Mouse (Mus musculus) heart, adult 18-20 months (tissue): Measurements from ENCODE around the gene Tbccd1. TPM values are rescaled to one million over a fixed set of nuclear protein-coding genes. Genes with fewer than 3 reads are reported as not detected.
"Not testable (repeated sequence)": the region's sequence is repeated elsewhere in the genome, so short reads cannot be mapped to it uniquely, and the experiment has no call there.

ENCODE experiments used
- DNase-seq, 2 experiments: peaks; one replicate each; pipeline ENCODE4 v3.0.0; 2021 to 2022; ENCODE audit warnings: mixed read lengths in 1 of 2
- total RNA-seq, 2 experiments: library from RNA; stranded (reverse); gene quantifications; 2 replicates each; pipeline ENCODE4 v1.2.3; 2021

Tbccd1 gene
- total RNA-seq, 2 experiments from 2014 or later = 12.7 to 12.8 TPM

DNA sequence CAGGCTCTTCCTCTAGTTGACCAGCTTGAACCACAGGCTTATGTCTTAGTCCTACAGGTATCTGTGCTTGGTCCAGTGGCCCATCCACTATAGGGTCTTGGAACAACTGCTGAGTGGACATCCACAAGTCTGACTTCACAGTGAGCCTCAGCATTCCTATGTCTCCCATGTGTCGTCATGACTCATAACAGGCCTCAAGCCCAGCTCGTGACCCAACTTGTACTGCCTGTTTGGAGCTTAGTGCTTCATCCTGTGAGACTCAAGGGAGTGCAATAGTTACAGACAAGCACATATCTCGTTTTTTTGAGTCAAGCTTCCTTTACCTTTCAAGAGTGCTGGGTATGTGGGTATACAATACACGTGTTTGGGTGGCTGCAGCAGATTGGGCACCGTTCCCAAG is 74.8 kb downstream of the Tbccd1 start:
- no peak for DNase-seq

DNA sequence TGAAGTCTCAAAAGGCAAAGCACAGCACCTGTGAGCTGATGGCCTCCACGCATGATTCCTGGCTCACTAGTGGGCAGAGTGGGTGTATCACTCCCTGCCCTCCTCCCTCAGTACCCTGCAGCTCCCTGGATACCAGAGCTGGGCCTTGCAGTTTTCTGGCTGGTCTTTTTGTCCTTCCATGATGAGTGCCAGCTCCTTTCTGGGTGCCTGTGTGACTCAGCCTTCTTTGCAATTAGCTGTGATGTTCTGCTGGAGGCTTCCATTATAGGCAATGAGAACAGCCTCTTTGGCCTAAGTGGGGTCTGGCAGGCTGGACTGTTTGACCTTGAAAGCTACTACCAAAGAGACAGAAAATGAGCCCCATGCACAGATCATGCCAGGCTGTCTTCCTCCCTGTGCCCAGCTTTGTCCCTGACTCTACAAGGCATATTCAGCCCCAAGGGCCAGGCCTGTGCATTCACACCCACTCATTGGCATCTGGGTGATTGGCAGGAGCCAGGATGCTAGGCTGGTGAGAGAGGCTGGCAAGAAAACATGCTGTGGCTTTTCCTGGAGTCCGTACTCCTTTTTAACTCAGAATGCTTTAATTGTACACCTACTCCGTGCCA is 78.1 kb downstream of the Tbccd1 start:
- DNase-seq = no peak

DNA sequence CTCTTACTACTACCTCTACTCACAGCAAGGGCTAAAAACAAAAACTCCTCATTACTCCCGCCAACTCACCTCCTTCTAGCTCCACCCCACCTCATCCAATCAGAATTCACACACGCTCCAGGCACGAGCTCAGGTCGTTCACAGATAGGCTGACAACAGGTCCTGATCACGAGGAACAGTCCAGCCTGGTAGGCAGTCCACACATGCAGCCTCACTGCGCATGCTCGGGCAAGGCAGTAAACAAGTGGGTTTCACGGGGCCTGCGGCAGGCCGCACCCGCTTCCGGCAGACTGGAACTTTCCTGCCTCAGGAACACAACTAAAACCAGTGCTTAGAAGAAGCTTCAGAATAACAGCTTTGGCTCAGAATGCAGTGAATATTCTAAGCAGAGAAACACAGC is 79.2 kb downstream of the Tbccd1 start:
- not testable (repeated sequence) for DNase-seq

DNA sequence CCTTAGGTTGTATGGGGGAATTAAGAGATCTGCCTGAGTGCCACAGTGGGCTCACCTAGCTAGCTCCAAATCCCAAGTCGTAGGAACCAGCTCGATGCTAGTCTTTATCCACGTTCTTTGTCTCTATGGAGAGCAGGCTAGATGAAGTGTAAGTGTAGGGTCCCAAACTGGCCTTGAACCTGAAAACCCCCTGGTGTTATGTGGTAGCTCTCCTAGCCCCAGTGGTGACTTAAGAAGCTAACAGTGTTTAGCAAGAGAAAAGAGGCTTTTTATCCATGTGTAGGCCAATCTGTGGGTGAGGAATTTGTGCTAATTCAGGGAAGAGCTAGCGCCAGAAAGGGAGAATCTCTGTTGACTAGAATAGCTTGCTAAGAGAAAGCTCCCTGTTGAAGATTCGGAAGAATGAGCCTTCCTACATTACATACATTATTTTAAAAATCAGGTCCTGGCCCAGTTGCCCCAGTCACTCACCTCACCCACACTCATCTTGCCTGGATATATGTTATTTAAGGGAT is 81.9 kb downstream of the Tbccd1 start:
- no peak for DNase-seq

DNA sequence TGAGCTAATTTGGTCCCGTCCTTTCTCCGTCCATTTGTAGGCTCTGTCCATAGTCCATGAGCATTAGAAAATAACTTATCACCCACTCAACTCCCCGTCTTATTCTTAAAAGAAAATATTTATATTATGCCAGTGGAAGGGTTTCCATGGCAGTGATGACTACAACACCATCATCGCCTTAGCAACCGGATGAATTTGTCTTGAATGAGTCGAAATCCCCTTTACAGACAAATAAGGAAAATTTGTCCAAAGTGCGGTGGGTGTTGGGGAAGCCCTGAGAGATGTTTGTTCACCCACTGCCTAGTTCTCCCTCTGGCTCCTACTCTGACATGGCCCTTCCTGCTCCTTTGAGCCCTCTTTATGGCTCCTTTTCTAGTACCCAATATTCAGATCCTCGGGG is 88.8 kb downstream of the Tbccd1 start:
- DNase-seq = no peak

DNA sequence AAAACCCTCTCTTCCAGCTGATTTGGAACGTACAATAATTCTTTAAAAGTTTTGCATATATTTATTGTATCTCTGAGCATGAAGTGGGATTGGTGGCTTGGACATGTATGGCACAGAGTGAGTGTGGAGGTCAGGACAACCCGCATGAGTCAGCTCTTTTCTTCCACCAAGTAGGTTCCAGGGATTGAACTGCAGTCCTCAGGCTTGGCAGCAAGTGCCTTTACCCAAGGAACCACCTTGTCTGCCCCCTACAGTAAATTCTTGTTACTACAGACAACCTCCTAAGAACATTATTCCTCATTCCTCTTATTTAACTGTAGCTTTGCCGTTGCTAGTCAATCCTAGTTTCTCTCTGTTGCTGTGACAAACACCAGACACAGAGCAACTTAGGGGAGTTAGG is 90.1 kb downstream of the Tbccd1 start:
- DNase-seq = peak in 1 of 2 experiments; percentile 14

DNA sequence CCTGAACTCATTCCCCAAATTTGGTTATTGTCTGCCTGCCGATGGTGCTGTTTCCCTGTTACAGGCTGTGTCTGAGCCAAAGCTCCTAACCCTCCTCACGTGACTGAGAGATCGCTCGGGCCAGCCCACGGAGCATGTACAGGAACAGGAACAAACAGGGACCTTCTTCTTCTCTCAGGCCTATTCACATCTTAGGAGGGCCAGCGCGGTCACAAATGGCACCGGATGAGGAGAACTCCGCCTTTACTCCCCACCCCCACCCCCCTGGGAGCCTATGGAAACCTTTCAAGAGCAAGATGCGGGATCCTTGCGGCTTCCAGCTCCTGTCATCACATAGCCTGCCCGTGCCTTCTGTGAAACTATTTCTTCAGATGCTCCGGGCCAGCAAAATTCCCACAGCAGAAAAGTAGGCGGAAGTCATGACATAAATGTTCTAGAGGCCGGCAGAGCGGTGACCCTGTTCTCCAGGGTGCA is 90.7 kb downstream of the Tbccd1 start:
- peak; percentile 60 to 71 for DNase-seq

DNA sequence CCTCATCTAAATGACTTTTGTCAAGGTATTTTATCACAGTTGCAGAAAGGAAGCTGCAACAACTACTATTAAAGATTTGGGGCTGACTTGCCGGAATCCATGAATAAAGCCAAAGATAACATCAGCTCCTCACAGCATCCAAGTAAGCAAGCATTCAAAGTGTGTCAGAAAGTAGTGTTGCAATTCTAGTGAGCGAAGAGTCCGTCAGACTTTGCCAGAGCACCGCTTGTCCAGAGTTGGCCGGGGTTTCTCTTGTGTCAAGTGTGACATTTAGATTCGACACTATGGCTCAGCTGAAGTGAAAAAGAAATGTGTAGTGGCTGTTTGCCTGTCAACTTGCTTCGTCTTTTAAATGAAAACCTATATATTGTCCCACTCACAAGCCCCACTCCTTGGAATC is 91.9 kb downstream of the Tbccd1 start:
- DNase-seq = peak; percentile 24 to 45

Other genes with a start within 250 kb of the Tbccd1 start
- under 1 TPM; 0.28 to 0.35 TPM for gene Dgkg, start 200.4 kb downstream of the Tbccd1 start, total RNA-seq
- gene Crygs, start 46.1 kb downstream of the Tbccd1 start, total RNA-seq = not detected
- 10 to 100 TPM; 47.1 to 50.0 TPM for gene Dnajb11, start 176 bp upstream of the Tbccd1 start, total RNA-seq
- gene Ahsg, start 33.6 kb upstream of the Tbccd1 start, total RNA-seq = 10 to 100 TPM in 1 of 2 experiments, 1 to 10 TPM in 1; 8.4 to 13.5 TPM
- gene Fetub, start 60.7 kb upstream of the Tbccd1 start, total RNA-seq = 1 to 10 TPM in 1 of 2 experiments, under 1 TPM in 1; 0.37 to 2.3 TPM
- gene Hrg, start 93.4 kb upstream of the Tbccd1 start, total RNA-seq = not detected
- gene Kng2, start 171.8 kb upstream of the Tbccd1 start, total RNA-seq = under 1 TPM in 1 of 2 experiments, not detected in 1; 0.41 TPM
- not detected for gene Kng1, start 200.2 kb upstream of the Tbccd1 start, total RNA-seq
- 100 to 1,000 TPM; 420 to 448 TPM for gene Eif4a2, start 249.8 kb upstream of the Tbccd1 start, total RNA-seq